Mouse (Mus musculus) c-Kit-positive CD71-positive TER-119-negative erythroid progenitor cells, embryonic 14.5 days (primary cell): Measurements from ENCODE around the gene St5.

Experiments used
- DNase-seq: peaks from one replicate; pipeline ENCODE4 v3.0.0-alpha.2; 2013; ENCODE audit warnings: low read depth

The St5 gene

DNA sequence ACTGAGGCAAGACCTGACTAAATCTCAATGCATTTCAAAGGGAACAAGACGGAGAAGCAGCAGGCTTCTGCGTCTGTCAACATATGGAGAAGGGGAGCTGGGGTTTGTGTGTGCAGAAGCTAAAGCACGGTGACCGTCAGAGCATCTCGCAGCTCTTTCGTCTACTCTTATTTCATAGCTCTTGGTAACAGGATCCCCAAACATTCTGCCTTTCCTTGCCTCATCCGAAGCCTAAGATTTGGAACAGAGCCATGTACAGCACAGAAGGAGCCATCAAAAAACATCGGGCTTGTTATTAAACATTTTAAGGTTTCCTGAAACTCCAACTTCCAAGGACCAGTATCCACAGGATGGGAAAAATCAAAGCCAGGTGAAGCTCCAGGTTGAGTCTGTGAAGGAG lies 62.3 kb downstream of the St5 start:
- no peak for DNase-seq

DNA sequence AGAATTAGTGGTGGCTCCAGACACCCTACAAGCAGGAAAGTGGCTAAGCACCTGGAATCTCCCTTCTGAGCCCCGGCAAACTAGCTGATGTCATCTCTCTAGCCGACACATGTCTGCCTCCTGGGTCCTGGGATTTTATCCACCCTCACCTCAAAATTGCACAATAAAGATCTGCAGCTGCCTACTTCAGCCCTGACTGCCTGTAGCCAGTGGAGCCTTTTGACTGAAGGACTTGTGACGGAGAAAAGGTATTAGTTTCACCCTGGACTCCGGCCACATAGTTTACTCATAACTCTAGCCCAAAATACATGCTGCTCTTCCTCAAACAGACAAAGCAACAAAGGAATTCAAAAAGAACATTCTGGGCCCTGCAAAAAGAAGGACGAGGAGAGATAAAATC lies 66.0 kb downstream of the St5 start:
- DNase-seq = no peak

GRCm38 (mm10) chr7:109636086-109636792 lies 67.2 kb downstream of the St5 start:
- peak; percentile 91 for DNase-seq

DNA sequence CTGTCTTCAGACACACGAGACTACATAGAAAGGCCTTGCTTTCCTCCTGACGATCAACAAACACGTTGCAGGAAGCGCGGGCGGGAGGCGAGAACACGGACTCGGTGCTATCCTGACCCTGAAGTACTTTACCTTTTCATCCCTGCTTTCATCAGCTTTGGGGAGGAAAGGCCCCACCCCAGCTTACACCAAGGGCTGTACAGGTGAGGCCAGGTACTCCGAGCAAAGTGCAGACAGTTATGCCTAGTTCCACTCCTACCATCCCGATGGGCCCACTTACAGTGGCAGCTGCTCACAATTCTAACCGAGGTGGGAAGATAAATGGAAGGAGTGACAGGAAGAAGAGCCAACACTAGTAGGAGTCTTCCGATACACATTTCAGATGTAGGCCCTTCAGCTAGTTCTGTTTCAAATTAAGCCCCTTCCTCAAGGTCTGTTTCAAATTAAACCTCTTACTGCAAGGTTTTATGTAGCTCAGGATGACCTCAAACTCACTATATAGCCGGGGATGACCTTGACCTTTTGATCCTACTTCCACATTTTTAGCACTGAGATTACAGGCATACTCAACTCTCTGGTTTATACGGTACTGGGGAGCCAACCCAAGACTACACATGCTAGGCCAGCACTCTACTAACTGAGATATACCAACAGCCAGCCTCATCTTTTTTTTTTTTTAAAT lies 69.9 kb downstream of the St5 start:
- DNase-seq = no peak

DNA sequence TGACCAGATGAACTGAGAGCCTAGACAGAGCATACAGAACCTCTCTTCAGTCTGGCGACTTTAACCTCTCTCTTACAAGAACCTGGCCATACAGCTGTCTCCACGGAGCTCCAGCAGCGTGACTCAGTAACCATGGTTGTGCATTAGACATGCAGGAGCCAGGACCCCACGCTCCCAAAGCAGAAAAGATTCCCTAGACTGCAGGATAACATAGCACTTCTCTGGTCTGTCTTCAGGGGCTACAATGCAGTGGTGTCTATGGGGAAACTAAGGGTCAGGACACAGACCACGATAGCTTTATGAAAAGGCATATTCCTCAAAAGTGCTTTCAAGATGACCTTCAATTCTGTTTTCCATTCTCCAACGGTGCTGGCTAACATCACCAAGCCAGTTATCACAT lies 72.1 kb downstream of the St5 start:
- DNase-seq = no peak

- no peak for DNase-seq
Observed at GRCm38 (mm10) chr7:109629871-109630778, 73.3 kb downstream of the St5 start.

GRCm38 (mm10) chr7:109628935-109629609 lies 74.3 kb downstream of the St5 start:
- no peak for DNase-seq

DNA sequence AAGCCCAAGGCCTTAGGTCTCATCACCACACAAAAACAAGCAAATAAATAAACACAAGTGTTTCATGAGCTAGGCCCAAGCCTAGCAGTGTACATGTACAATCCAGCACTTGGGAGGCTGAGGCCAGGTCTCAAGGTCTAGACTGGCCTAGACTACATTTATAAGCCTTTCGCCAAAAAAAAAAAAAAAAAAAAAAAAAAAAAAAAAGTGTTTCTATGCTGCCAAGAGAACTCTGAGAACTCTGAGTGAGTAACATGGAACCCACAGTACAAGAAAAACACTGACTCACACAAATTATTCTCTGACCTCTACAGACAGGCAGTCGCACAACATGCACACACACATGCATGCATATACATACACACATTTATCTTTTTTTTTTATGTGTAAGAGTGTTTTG lies 75.6 kb downstream of the St5 start:
- DNase-seq = no peak

- no peak for DNase-seq
Observed at GRCm38 (mm10) chr7:109622234-109622838, 81.1 kb downstream of the St5 start.

DNA sequence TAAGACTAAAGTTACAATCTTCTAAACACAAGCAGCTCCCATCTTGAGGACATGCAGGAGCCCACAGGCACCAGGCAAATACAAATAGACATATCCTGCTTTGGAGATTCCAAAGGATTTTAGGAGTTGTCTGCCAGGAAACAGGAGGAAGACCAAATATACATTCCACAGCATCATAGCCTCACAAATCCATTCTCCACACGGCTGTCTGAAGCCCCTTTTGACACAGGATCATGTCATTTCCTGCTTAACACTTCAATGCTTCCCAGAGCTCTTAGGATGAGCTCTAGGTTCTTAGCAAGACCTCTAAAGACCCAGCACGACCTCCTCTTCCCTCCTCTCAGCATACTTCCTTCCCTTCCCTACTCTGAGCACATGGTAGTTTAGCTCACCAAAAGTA lies 82.4 kb downstream of the St5 start:
- no peak for DNase-seq

GRCm38 (mm10) chr7:109620288-109620687 lies 83.1 kb downstream of the St5 start:
- DNase-seq = no peak

GRCm38 (mm10) chr7:109618721-109619120 lies 84.7 kb downstream of the St5 start:
- DNase-seq = peak; percentile 71

GRCm38 (mm10) chr7:109617838-109618237 lies 85.6 kb downstream of the St5 start:
- no peak for DNase-seq

- DNase-seq = peak; percentile 70
Observed at GRCm38 (mm10) chr7:109616034-109616979, 87.1 kb downstream of the St5 start.

- DNase-seq = no peak
Observed at GRCm38 (mm10) chr7:109615601-109616000, 87.8 kb downstream of the St5 start.

- DNase-seq = no peak
Observed at GRCm38 (mm10) chr7:109614939-109615338, 88.5 kb downstream of the St5 start.

- no peak for DNase-seq
Observed at GRCm38 (mm10) chr7:109613531-109614021, 89.8 kb downstream of the St5 start.

- no peak for DNase-seq
Observed at GRCm38 (mm10) chr7:109613051-109613450, 90.4 kb downstream of the St5 start.

DNA sequence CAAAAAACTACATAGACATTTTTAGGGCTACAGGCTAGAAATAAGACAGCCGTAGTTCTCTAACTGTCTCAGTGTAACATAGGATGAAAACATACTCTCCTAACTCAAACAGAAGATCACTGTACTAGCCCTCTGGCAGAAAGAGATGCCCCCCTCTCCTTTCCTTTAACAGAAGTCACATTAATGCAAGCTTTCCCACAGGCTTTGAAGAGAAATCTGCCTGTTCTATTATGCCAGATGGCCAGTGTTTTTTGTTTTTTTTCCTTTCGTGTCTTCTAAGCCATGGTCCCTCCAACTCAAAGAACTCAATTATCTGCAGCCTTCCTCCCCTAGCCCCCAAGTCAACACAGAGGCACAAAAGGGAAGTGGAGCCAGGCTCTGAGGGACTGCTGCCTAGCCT lies 90.9 kb downstream of the St5 start:
- no peak for DNase-seq

DNA sequence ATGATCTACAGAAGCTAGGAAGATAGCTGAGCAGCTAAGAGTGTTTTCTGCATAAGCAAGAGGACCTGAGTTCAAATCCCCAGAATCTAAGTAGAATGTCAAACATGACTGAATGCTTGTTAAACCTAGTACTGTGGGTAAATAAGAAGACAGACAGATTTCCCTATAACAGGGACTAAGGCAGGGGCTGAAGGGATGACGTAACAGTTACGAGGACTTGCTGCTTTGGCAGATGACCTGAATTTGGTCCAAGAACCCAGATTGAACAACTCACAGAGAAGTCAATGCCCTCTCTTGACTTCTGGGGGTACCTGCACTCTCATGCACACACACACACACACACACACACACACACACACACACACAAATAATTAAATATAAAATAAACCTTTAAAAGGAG lies 93.1 kb downstream of the St5 start:
- DNase-seq = no peak
